Mouse (Mus musculus) left cerebral cortex, postnatal 10 days (tissue): ENCODE measurements around the gene Arhgap35. TPM values are rescaled to one million over a fixed set of nuclear protein-coding genes. Genes with fewer than 3 reads are reported as not detected.
A peak's percentile ranks its signal among the peaks of the same experiment; 100 is the strongest.
"Not testable (repeated sequence)": the region's sequence is repeated elsewhere in the genome, so short reads cannot be mapped to it uniquely, and the experiment has no call there.

Source experiments
- DNase-seq, 2 experiments: peaks; one replicate each; pipeline ENCODE4 v3.0.0; 2021 to 2022; ENCODE audit warnings: low spot score in 2 of 2, mixed read lengths in 1 of 2; ENCODE audit errors: extremely low spot score in 1 of 2
- intact Hi-C: fragments of 180-260 bp; cut with DNase I; formaldehyde crosslinking; loops from one replicate; pipeline ENCODE4 v1.15.1; 2025
- total RNA-seq, 2 experiments: library from RNA; stranded (reverse); gene quantifications; 2 replicates each; pipeline ENCODE4 v1.2.3; 2021

Arhgap35 gene
- total RNA-seq = 100 to 1,000 TPM; 145 to 147 TPM

GRCm38 (mm10) chr7:16614888-16615715, at the start of gene Arhgap35:
TSS of gene Arhgap35 (minus strand) at chr7:16614993.
- DNase-seq = peak; percentile 99 to 100
- intact Hi-C loops = loop anchor here (5.0 kb wide), 4 partner anchors 58 to 213 kb away; partner anchors contain the start of gene Zc3h4

- no peak for DNase-seq
- intact Hi-C loops = no loop called here
These were observed 29.5 kb upstream of the Arhgap35 start for GRCm38 (mm10) chr7:16644260-16644659.

GRCm38 (mm10) chr7:16643106-16643505, 28.3 kb upstream of the Arhgap35 start:
- intact Hi-C loops, DNase-seq: not testable (repeated sequence)

- DNase-seq = peak in 1 of 2 experiments; percentile 53
- intact Hi-C loops = no loop called here
These were observed 24.2 kb upstream of the Arhgap35 start for GRCm38 (mm10) chr7:16639028-16639427.

- no peak for DNase-seq
These were observed 20.3 kb upstream of the Arhgap35 start for GRCm38 (mm10) chr7:16635116-16635515.

GRCm38 (mm10) chr7:16633913-16634312, 19.1 kb upstream of the Arhgap35 start:
- DNase-seq = not testable (repeated sequence)
- intact Hi-C loops = loop anchor here (5.0 kb wide), 1 partner anchor 63 kb away; no protein-coding TSS in a partner anchor

More at GRCm38 (mm10) chr7:16635116-16635515, 20.3 kb upstream of the Arhgap35 start:
- intact Hi-C loops = no loop called here

- DNase-seq = no peak
- intact Hi-C loops = loop anchor here (5.0 kb wide), 1 partner anchor 65 kb away; no protein-coding TSS in a partner anchor
These were observed 17.1 kb upstream of the Arhgap35 start for GRCm38 (mm10) chr7:16631932-16632331.

GRCm38 (mm10) chr7:16631025-16631424, 16.2 kb upstream of the Arhgap35 start:
- intact Hi-C loops = loop anchor here (5.0 kb wide), 1 partner anchor 66 kb away; no protein-coding TSS in a partner anchor
- no peak for DNase-seq

GRCm38 (mm10) chr7:16629598-16630296, 15.0 kb upstream of the Arhgap35 start:
- peak in 1 of 2 experiments; percentile 36 for DNase-seq
- intact Hi-C loops = loop anchor here (2.0 to 5.0 kb wide), 3 partner anchors 68 to 178 kb away; no protein-coding TSS in a partner anchor

- intact Hi-C loops = loop anchor here (2.0 to 5.0 kb wide), 2 partner anchors 101 to 179 kb away; no protein-coding TSS in a partner anchor
- peak; percentile 66 to 68 for DNase-seq
These were observed 13.4 kb upstream of the Arhgap35 start for GRCm38 (mm10) chr7:16628096-16628771.

GRCm38 (mm10) chr7:16623687-16624086, 8.9 kb upstream of the Arhgap35 start:
- DNase-seq = no peak
- intact Hi-C loops = no loop called here

GRCm38 (mm10) chr7:16623131-16623530, 8.3 kb upstream of the Arhgap35 start:
- DNase-seq = no peak
- intact Hi-C loops = no loop called here

- DNase-seq = no peak
- intact Hi-C loops = no loop called here
These were observed 6.4 kb upstream of the Arhgap35 start for GRCm38 (mm10) chr7:16621066-16621622.

- intact Hi-C loops = loop anchor here (2.0 to 5.0 kb wide), 2 partner anchors 126 to 154 kb away; no protein-coding TSS in a partner anchor
- peak in 1 of 2 experiments; percentile 81 for DNase-seq
These were observed 3.9 kb upstream of the Arhgap35 start for GRCm38 (mm10) chr7:16618661-16619211.

GRCm38 (mm10) chr7:16617045-16617444, 2.3 kb upstream of the Arhgap35 start:
- intact Hi-C loops = loop anchor here (5.0 kb wide), 1 partner anchor 125 kb away; no protein-coding TSS in a partner anchor
- peak in 1 of 2 experiments; percentile 64 for DNase-seq

GRCm38 (mm10) chr7:16614171-16614887, 464 bp downstream of the Arhgap35 start:
- intact Hi-C loops = loop anchor here (5.0 kb wide), 3 partner anchors 57 to 212 kb away; partner anchors contain the start of gene Zc3h4
- DNase-seq = peak in 1 of 2 experiments; percentile 85

- intact Hi-C loops = loop anchor here (5.0 kb wide), 3 partner anchors 56 to 211 kb away; partner anchors contain the start of gene Zc3h4
- DNase-seq = peak; percentile 31 to 38
These were observed 1.2 kb downstream of the Arhgap35 start for GRCm38 (mm10) chr7:16613461-16614170.
